Mouse (Mus musculus): ENCODE measurements around the gene Ybx3.

- TF ChIP-seq CTCF (IDR thresholded peaks at IDR 0.05; ENCODE audit: extremely low read depth, insufficient read length, insufficient replicate concordance, low read depth, low read length) (no peak), POLR2A (IDR thresholded peaks at IDR 0.05; ENCODE audit: low read depth, low read length) (no peak)
These were observed 17.6 kb upstream of the Ybx3 start for GRCm38 (mm10) chr6:131405896-131406295.

Data from small intestine, adult 2 months (tissue).